Mouse (Mus musculus) forebrain, embryonic 13.5 days (tissue): Measurements from ENCODE around the gene Acyp2. TPM values are rescaled to one million over a fixed set of nuclear protein-coding genes. Genes with fewer than 3 reads are reported as not detected.

Source experiments
- ATAC-seq: fragments of 200-750 bp; cut with Nextera tagmentation; 2 replicates; pipeline ENCODE4 v1.8.0; 2017
- H3K27ac ChIP-seq: fragments of 300-500 bp; sonication (generic); 2 replicates; pipeline ENCODE4 v1.5.1; 2015; ENCODE audit warnings: inconsistent platforms, mild to moderate bottlenecking, moderate library complexity
- H3K27me3 ChIP-seq: fragments of 300-500 bp; sonication (generic); 2 replicates; pipeline ENCODE4 v1.6.1; 2015; ENCODE audit warnings: mild to moderate bottlenecking, inconsistent platforms
- H3K36me3 ChIP-seq: fragments of 300-500 bp; sonication (generic); 2 replicates; pipeline ENCODE4 v1.6.1; 2015; ENCODE audit warnings: mild to moderate bottlenecking, inconsistent platforms; ENCODE audit not compliant: poor library complexity, severe bottlenecking
- H3K4me1 ChIP-seq: fragments of 300-500 bp; sonication (generic); 2 replicates; pipeline ENCODE4 v1.6.1; 2015; ENCODE audit warnings: inconsistent platforms
- H3K4me2 ChIP-seq: fragments of 300-500 bp; sonication (generic); 2 replicates; pipeline ENCODE4 v1.6.1; 2015; ENCODE audit warnings: inconsistent platforms, mild to moderate bottlenecking, moderate library complexity
- H3K4me3 ChIP-seq: fragments of 300-500 bp; sonication (generic); 2 replicates; pipeline ENCODE4 v1.5.1; 2015; ENCODE audit warnings: mild to moderate bottlenecking, inconsistent platforms
- H3K9ac ChIP-seq: fragments of 300-500 bp; sonication (generic); 2 replicates; pipeline ENCODE4 v1.6.1; 2015; ENCODE audit warnings: mild to moderate bottlenecking, inconsistent platforms
- H3K9me3 ChIP-seq: fragments of 300-500 bp; sonication (generic); replicated peaks from 2 replicates; pipeline ENCODE4 v1.6.1; 2016; ENCODE audit warnings: inconsistent platforms
- WGBS: fragments of 180-500 bp; shearing (Covaris S2); methylation state at CpG from one replicate; pipeline ENCODE4 v1.1.7; 2015; 5-methylcytosine and 5-hydroxymethylcytosine counted together
- polyA plus RNA-seq: library from polyadenylated mRNA; unstranded; fragments of >200 nt; fragmentation: Nextera tagmentation; extraction: Ambion mirVana; gene quantifications from 2 replicates; pipeline ENCODE4 v1.2.1, GENCODE M21; 2015

Gene Acyp2
- 8.3 and 10.1 TPM in 2 replicates for polyA plus RNA-seq

- peak within 1 kb of the TSS; percentile 77 for H3K9ac ChIP-seq
- H3K4me2 ChIP-seq: peak within 1 kb of the TSS; percentile 67
- peak; percentile 97 for ATAC-seq
- H3K9me3 ChIP-seq: no peaks in the 10 kb centered on the region
- under 1% methylated on average over 40 of the region's 40 CpGs for WGBS
- H3K4me3 ChIP-seq: peak within 1 kb of the TSS; percentile 61
- no peaks in the 10 kb centered on the region for H3K36me3 ChIP-seq
- H3K27ac ChIP-seq: peak within 1 kb of the TSS; percentile 69; the same call in 1 of the 2 replicates
- no peaks in the 10 kb centered on the region for H3K27me3 ChIP-seq
- H3K4me1 ChIP-seq: no peaks in the 10 kb centered on the region
These were observed at the start of gene Acyp2 for GRCm38 (mm10) chr11:30649001-30649637. TSS of gene Acyp2 (minus strand) at chr11:30649587.

GRCm38 (mm10) chr11:30689421-30689820 lies 40.0 kb upstream of the Acyp2 start:
- Histone ChIP-seq H3K36me3 (no peaks in the 10 kb centered on the region), H3K9ac (no peak overlapping the region), H3K4me1 (no peaks in the 10 kb centered on the region), H3K4me3 (no peak overlapping the region), H3K27me3 (no peaks in the 10 kb centered on the region), H3K9me3 (no peaks in the 10 kb centered on the region), H3K4me2 (no peak overlapping the region), H3K27ac (no peak overlapping the region)
- no peak for ATAC-seq
- 67% methylated on average over 1 of the region's 1 CpGs for WGBS

- WGBS: 86% methylated on average over 1 of the region's 1 CpGs
- Histone ChIP-seq H3K27ac (no peak overlapping the region), H3K27me3 (no peaks in the 10 kb centered on the region), H3K4me2 (no peak overlapping the region), H3K9ac (no peak overlapping the region), H3K9me3 (no peaks in the 10 kb centered on the region), H3K4me3 (no peak overlapping the region), H3K36me3 (no peaks in the 10 kb centered on the region), H3K4me1 (no peaks in the 10 kb centered on the region)
- ATAC-seq: 0 out of 2 replicates have a peak, but pooled peaks have one; percentile 53
These were observed 26.7 kb upstream of the Acyp2 start for GRCm38 (mm10) chr11:30676086-30676485.

GRCm38 (mm10) chr11:30672719-30673118 lies 23.3 kb upstream of the Acyp2 start:
- Histone ChIP-seq H3K4me1 (no peaks in the 10 kb centered on the region), H3K4me2 (no peak overlapping the region), H3K27me3 (no peaks in the 10 kb centered on the region), H3K36me3 (no peaks in the 10 kb centered on the region), H3K9ac (no peak overlapping the region), H3K9me3 (no peaks in the 10 kb centered on the region), H3K4me3 (no peak overlapping the region), H3K27ac (no peak overlapping the region)
- WGBS: 27% methylated on average over 1 of the region's 1 CpGs
- ATAC-seq: no peak

GRCm38 (mm10) chr11:30663001-30663400 lies 13.6 kb upstream of the Acyp2 start:
- no peak overlapping the region for H3K9ac ChIP-seq
- no peak overlapping the region for H3K27ac ChIP-seq
- ATAC-seq: no peak
- no peaks in the 10 kb centered on the region for H3K4me1 ChIP-seq
- 93% methylated on average over 3 of the region's 3 CpGs for WGBS
- H3K27me3 ChIP-seq: no peaks in the 10 kb centered on the region
- no peak overlapping the region for H3K4me3 ChIP-seq
- H3K36me3 ChIP-seq: no peaks in the 10 kb centered on the region
- H3K9me3 ChIP-seq: no peaks in the 10 kb centered on the region
- no peak overlapping the region for H3K4me2 ChIP-seq

GRCm38 (mm10) chr11:30662591-30662990 lies 13.2 kb upstream of the Acyp2 start:
- no peaks in the 10 kb centered on the region for H3K27me3 ChIP-seq

GRCm38 (mm10) chr11:30657069-30657468 lies 7.7 kb upstream of the Acyp2 start:
- no peak overlapping the region for H3K4me2 ChIP-seq
- no peaks in the 10 kb centered on the region for H3K36me3 ChIP-seq
- H3K27me3 ChIP-seq: no peaks in the 10 kb centered on the region
- H3K4me3 ChIP-seq: no peak overlapping the region
- 30% methylated on average over 2 of the region's 2 CpGs for WGBS
- no peaks in the 10 kb centered on the region for H3K9me3 ChIP-seq
- no peaks in the 10 kb centered on the region for H3K4me1 ChIP-seq
- peak; percentile 85 for ATAC-seq
- H3K9ac ChIP-seq: no peak overlapping the region
- H3K27ac ChIP-seq: no peak overlapping the region

More at GRCm38 (mm10) chr11:30662591-30662990, 13.2 kb upstream of the Acyp2 start:
- Histone ChIP-seq H3K4me3 (no peak overlapping the region), H3K9me3 (no peaks in the 10 kb centered on the region), H3K9ac (no peak overlapping the region), H3K27ac (no peak overlapping the region), H3K4me2 (no peak overlapping the region), H3K36me3 (no peaks in the 10 kb centered on the region), H3K4me1 (no peaks in the 10 kb centered on the region)
- ATAC-seq: no peak
- WGBS: 83% methylated on average over 2 of the region's 2 CpGs

GRCm38 (mm10) chr11:30656060-30656459 lies 6.7 kb upstream of the Acyp2 start:
- 82% methylated on average over 4 of the region's 4 CpGs for WGBS
- Histone ChIP-seq H3K4me3 (no peak overlapping the region), H3K4me1 (no peaks in the 10 kb centered on the region), H3K27me3 (no peaks in the 10 kb centered on the region), H3K27ac (no peak overlapping the region), H3K4me2 (no peak overlapping the region), H3K36me3 (no peaks in the 10 kb centered on the region), H3K9ac (no peak overlapping the region), H3K9me3 (no peaks in the 10 kb centered on the region)
- ATAC-seq: no peak

- H3K36me3 ChIP-seq: no peaks in the 10 kb centered on the region
- 86% methylated on average over 1 of the region's 1 CpGs for WGBS
- no peak overlapping the region for H3K9ac ChIP-seq
- no peaks in the 10 kb centered on the region for H3K4me1 ChIP-seq
- no peak overlapping the region for H3K4me3 ChIP-seq
- H3K27ac ChIP-seq: no peak overlapping the region
- no peak for ATAC-seq
- no peaks in the 10 kb centered on the region for H3K9me3 ChIP-seq
- H3K4me2 ChIP-seq: no peak overlapping the region
- no peaks in the 10 kb centered on the region for H3K27me3 ChIP-seq
These were observed 1.0 kb upstream of the Acyp2 start for GRCm38 (mm10) chr11:30650416-30650815.

- Histone ChIP-seq H3K4me3 (no peak overlapping the region), H3K9ac (no peak overlapping the region), H3K36me3 (no peaks in the 10 kb centered on the region), H3K9me3 (no peaks in the 10 kb centered on the region), H3K4me1 (no peaks in the 10 kb centered on the region), H3K4me2 (no peak overlapping the region), H3K27ac (no peak overlapping the region), H3K27me3 (no peaks in the 10 kb centered on the region)
- WGBS: 81% methylated on average over 1 of the region's 1 CpGs
- no peak for ATAC-seq
These were observed 13.7 kb downstream of the Acyp2 start for GRCm38 (mm10) chr11:30635674-30636073.

- ATAC-seq: no peak
- Histone ChIP-seq H3K27me3 (no peaks in the 10 kb centered on the region), H3K9me3 (no peaks in the 10 kb centered on the region), H3K4me3 (no peak overlapping the region), H3K4me1 (no peaks in the 10 kb centered on the region), H3K4me2 (no peak overlapping the region), H3K36me3 (no peaks in the 10 kb centered on the region), H3K9ac (no peak overlapping the region), H3K27ac (no peak overlapping the region)
- WGBS: 85% methylated on average over 6 of the region's 6 CpGs
These were observed 18.9 kb downstream of the Acyp2 start for GRCm38 (mm10) chr11:30630514-30630913.

- Histone ChIP-seq H3K4me1 (no peaks in the 10 kb centered on the region), H3K4me3 (no peak overlapping the region), H3K36me3 (no peaks in the 10 kb centered on the region), H3K27ac (no peak overlapping the region), H3K9me3 (no peaks in the 10 kb centered on the region), H3K9ac (no peak overlapping the region), H3K4me2 (no peak overlapping the region), H3K27me3 (no peaks in the 10 kb centered on the region)
- ATAC-seq: no peak
- WGBS: 88% methylated on average over 2 of the region's 2 CpGs
These were observed 26.2 kb downstream of the Acyp2 start for GRCm38 (mm10) chr11:30623218-30623617.
